Mouse (Mus musculus): ENCODE data around the gene Ppie. TPM values are rescaled to one million over a fixed set of nuclear protein-coding genes. Genes with fewer than 3 reads are reported as not detected.
"Not testable (repeated sequence)": the region's sequence is repeated elsewhere in the genome, so short reads cannot be mapped to it uniquely, and the experiment has no call there.

The Ppie gene
- polyA plus RNA-seq, 1 experiment from 2014 or later = 126 TPM

GRCm38 (mm10) chr4:123126626-123127025 is 13.1 kb downstream of the Ppie start:
- Histone ChIP-seq H3K36me3 (ENCODE audit: control insufficient read depth, insufficient read depth, low read length) (peaks cover 31% of the 10 kb centered on the region), H3K4me1 (ENCODE audit: control insufficient read depth, insufficient read depth, low read length) (no peaks in the 10 kb centered on the region), H3K27ac (ENCODE audit: low read depth, low read length) (no peak overlapping the region), H3K9ac (ENCODE audit: low read length) (no peak overlapping the region), H3K4me3 (ENCODE audit: low read depth, low read length) (no peak overlapping the region), H3K27me3 (ENCODE audit: control insufficient read depth, insufficient read depth, low read length) (no peaks in the 10 kb centered on the region), H3K4me2 (no peak overlapping the region), H3K9me3 (ENCODE audit: control insufficient read depth, low read length) (no peaks in the 10 kb centered on the region)
- DNase-seq (ENCODE audit: low spot score, missing footprints) (no peak), ATAC-seq (ENCODE audit: low FRiP score) (no peak)
- WGBS = 96% methylated on average over 7 of the region's 7 CpGs

GRCm38 (mm10) chr4:123121286-123121685 is 18.5 kb downstream of the Ppie start:
- peaks cover 2% of the 10 kb centered on the region; the same call in 1 of the 2 replicates for H3K27me3 ChIP-seq (ENCODE audit: control insufficient read depth, insufficient read depth, low read length)
- no peak overlapping the region for H3K4me3 ChIP-seq (ENCODE audit: low read depth, low read length)
- H3K4me1 ChIP-seq (ENCODE audit: control insufficient read depth, insufficient read depth, low read length) = no peaks in the 10 kb centered on the region
- H3K4me2 ChIP-seq = no peak overlapping the region
- H3K27ac ChIP-seq (ENCODE audit: low read depth, low read length) = no peak overlapping the region
- WGBS = 88% methylated on average over 2 of the region's 2 CpGs
- H3K9ac ChIP-seq (ENCODE audit: low read length) = no peak overlapping the region
- ATAC-seq (ENCODE audit: low FRiP score) (no peak), DNase-seq (ENCODE audit: low spot score, missing footprints) (no peak)
- peaks cover 7% of the 10 kb centered on the region; the same call in 1 of the 2 replicates for H3K36me3 ChIP-seq (ENCODE audit: control insufficient read depth, insufficient read depth, low read length)
- no peaks in the 10 kb centered on the region for H3K9me3 ChIP-seq (ENCODE audit: control insufficient read depth, low read length)

- peak overlapping the region; percentile 43 for H3K4me2 ChIP-seq
- peak; percentile 19; the same call in 1 of the 2 replicates for ATAC-seq (ENCODE audit: low FRiP score)
- H3K27me3 ChIP-seq (ENCODE audit: control insufficient read depth, insufficient read depth, low read length); H3K36me3 ChIP-seq (ENCODE audit: control insufficient read depth, insufficient read depth, low read length); H3K4me3 ChIP-seq (ENCODE audit: low read depth, low read length); H3K9me3 ChIP-seq (ENCODE audit: control insufficient read depth, low read length); H3K4me1 ChIP-seq (ENCODE audit: control insufficient read depth, insufficient read depth, low read length); H3K27ac ChIP-seq (ENCODE audit: low read depth, low read length); H3K9ac ChIP-seq (ENCODE audit: low read length): not testable (repeated sequence)
- peak; percentile 87 for DNase-seq (ENCODE audit: low spot score, missing footprints)
- WGBS = 15% methylated on average over 33 of the region's 42 CpGs
These were observed 23.1 kb downstream of the Ppie start for GRCm38 (mm10) chr4:123116640-123117039.

GRCm38 (mm10) chr4:123116011-123116410 is 23.7 kb downstream of the Ppie start, which contains the start of gene Oxct2b:
Oxct2b (plus strand) TSS chr4:123116266.
- Histone ChIP-seq H3K9me3 (ENCODE audit: control insufficient read depth, low read length) (no peaks in the 10 kb centered on the region), H3K9ac (ENCODE audit: low read length) (peak within 1 kb of the TSS; percentile 25; the same call in 1 of the 2 replicates), H3K4me1 (ENCODE audit: control insufficient read depth, insufficient read depth, low read length) (no peaks in the 10 kb centered on the region), H3K27me3 (ENCODE audit: control insufficient read depth, insufficient read depth, low read length) (peaks cover 7% of the 10 kb centered on the region), H3K4me2 (peak within 1 kb of the TSS; percentile 43), H3K36me3 (ENCODE audit: control insufficient read depth, insufficient read depth, low read length) (no peaks in the 10 kb centered on the region), H3K27ac (ENCODE audit: low read depth, low read length) (no peak within 1 kb of the TSS), H3K4me3 (ENCODE audit: low read depth, low read length) (peak within 1 kb of the TSS; percentile 27)
- ATAC-seq (ENCODE audit: low FRiP score) (peak; percentile 54; the same call in 1 of the 2 replicates), DNase-seq (ENCODE audit: low spot score, missing footprints) (peak; percentile 91)
- 11% methylated on average over 22 of the region's 22 CpGs for WGBS

- not testable (repeated sequence) for H3K36me3 ChIP-seq (ENCODE audit: control insufficient read depth, insufficient read depth, low read length); H3K27ac ChIP-seq (ENCODE audit: low read depth, low read length); H3K4me1 ChIP-seq (ENCODE audit: control insufficient read depth, insufficient read depth, low read length); DNase-seq (ENCODE audit: low spot score, missing footprints); H3K9me3 ChIP-seq (ENCODE audit: control insufficient read depth, low read length); H3K4me3 ChIP-seq (ENCODE audit: low read depth, low read length); H3K4me2 ChIP-seq; H3K9ac ChIP-seq (ENCODE audit: low read length); H3K27me3 ChIP-seq (ENCODE audit: control insufficient read depth, insufficient read depth, low read length); ATAC-seq (ENCODE audit: low FRiP score)
- WGBS = 95% methylated on average over 4 of the region's 4 CpGs
These were observed 25.1 kb downstream of the Ppie start for GRCm38 (mm10) chr4:123114651-123115050.

GRCm38 (mm10) chr4:123112216-123112764 is 27.5 kb downstream of the Ppie start:
- WGBS = 85% methylated on average over 8 of the region's 8 CpGs
- H3K4me2 ChIP-seq = no peak overlapping the region
- ATAC-seq (ENCODE audit: low FRiP score) = no peak
- no peak overlapping the region for H3K27ac ChIP-seq (ENCODE audit: low read depth, low read length)
- no peaks in the 10 kb centered on the region for H3K9me3 ChIP-seq (ENCODE audit: control insufficient read depth, low read length)
- no peak overlapping the region for H3K9ac ChIP-seq (ENCODE audit: low read length)
- no peak overlapping the region for H3K4me3 ChIP-seq (ENCODE audit: low read depth, low read length)
- H3K4me1 ChIP-seq (ENCODE audit: control insufficient read depth, insufficient read depth, low read length) = no peaks in the 10 kb centered on the region
- H3K36me3 ChIP-seq (ENCODE audit: control insufficient read depth, insufficient read depth, low read length) = no peaks in the 10 kb centered on the region
- peak; percentile 41 for DNase-seq (ENCODE audit: low spot score, missing footprints)
- peaks cover 7% of the 10 kb centered on the region for H3K27me3 ChIP-seq (ENCODE audit: control insufficient read depth, insufficient read depth, low read length)

GRCm38 (mm10) chr4:123111275-123111983 is 28.3 kb downstream of the Ppie start:
- ATAC-seq (ENCODE audit: low FRiP score); DNase-seq (ENCODE audit: low spot score, missing footprints); H3K27me3 ChIP-seq (ENCODE audit: control insufficient read depth, insufficient read depth, low read length); H3K9ac ChIP-seq (ENCODE audit: low read length); H3K4me1 ChIP-seq (ENCODE audit: control insufficient read depth, insufficient read depth, low read length); H3K4me2 ChIP-seq; H3K9me3 ChIP-seq (ENCODE audit: control insufficient read depth, low read length); H3K36me3 ChIP-seq (ENCODE audit: control insufficient read depth, insufficient read depth, low read length); H3K27ac ChIP-seq (ENCODE audit: low read depth, low read length); H3K4me3 ChIP-seq (ENCODE audit: low read depth, low read length): not testable (repeated sequence)
- 85% methylated on average over 10 of the region's 10 CpGs for WGBS

- H3K9ac ChIP-seq (ENCODE audit: low read length) = no peak overlapping the region
- H3K27ac ChIP-seq (ENCODE audit: low read depth, low read length) = no peak overlapping the region
- H3K4me3 ChIP-seq (ENCODE audit: low read depth, low read length) = no peak overlapping the region
- H3K4me2 ChIP-seq = no peak overlapping the region
- ATAC-seq (ENCODE audit: low FRiP score) (no peak), DNase-seq (ENCODE audit: low spot score, missing footprints) (peak; percentile 59)
- 87% methylated on average over 4 of the region's 4 CpGs for WGBS
- no peaks in the 10 kb centered on the region for H3K9me3 ChIP-seq (ENCODE audit: control insufficient read depth, low read length)
- H3K36me3 ChIP-seq (ENCODE audit: control insufficient read depth, insufficient read depth, low read length) = no peaks in the 10 kb centered on the region
- peaks cover 2% of the 10 kb centered on the region for H3K27me3 ChIP-seq (ENCODE audit: control insufficient read depth, insufficient read depth, low read length)
- H3K4me1 ChIP-seq (ENCODE audit: control insufficient read depth, insufficient read depth, low read length) = no peaks in the 10 kb centered on the region
These were observed 29.0 kb downstream of the Ppie start for GRCm38 (mm10) chr4:123110751-123111150.

GRCm38 (mm10) chr4:123108056-123108455 is 31.7 kb downstream of the Ppie start:
- no peak overlapping the region for H3K27ac ChIP-seq (ENCODE audit: low read depth, low read length)
- H3K4me2 ChIP-seq = no peak overlapping the region
- no peak overlapping the region for H3K4me3 ChIP-seq (ENCODE audit: low read depth, low read length)
- WGBS = 92% methylated on average over 5 of the region's 5 CpGs
- ATAC-seq (ENCODE audit: low FRiP score) (no peak), DNase-seq (ENCODE audit: low spot score, missing footprints) (peak; percentile 67)
- no peaks in the 10 kb centered on the region for H3K36me3 ChIP-seq (ENCODE audit: control insufficient read depth, insufficient read depth, low read length)
- H3K9me3 ChIP-seq (ENCODE audit: control insufficient read depth, low read length) = no peaks in the 10 kb centered on the region
- H3K27me3 ChIP-seq (ENCODE audit: control insufficient read depth, insufficient read depth, low read length) = peaks cover 17% of the 10 kb centered on the region
- no peak overlapping the region for H3K9ac ChIP-seq (ENCODE audit: low read length)
- H3K4me1 ChIP-seq (ENCODE audit: control insufficient read depth, insufficient read depth, low read length) = no peaks in the 10 kb centered on the region
